Mouse (Mus musculus) thymus, postnatal 36 days (tissue): Measurements from ENCODE around the gene Flnc.

Experiments used
- DNase-seq, 2 experiments: peaks; one replicate each; pipeline ENCODE4 v3.0.0; 2022; ENCODE audit warnings: mixed read lengths in 2 of 2

The Flnc gene

GRCm38 (mm10) chr6:29494101-29494500 lies 61.0 kb downstream of the Flnc start:
- DNase-seq: no peak

- no peak for DNase-seq
Measured at GRCm38 (mm10) chr6:29496270-29496669, 63.2 kb downstream of the Flnc start.

GRCm38 (mm10) chr6:29497791-29498190 lies 64.7 kb downstream of the Flnc start:
- DNase-seq: no peak

- DNase-seq: no peak
Measured at GRCm38 (mm10) chr6:29500177-29500576, 67.1 kb downstream of the Flnc start.

GRCm38 (mm10) chr6:29500810-29501209 lies 67.8 kb downstream of the Flnc start:
- DNase-seq: no peak

GRCm38 (mm10) chr6:29501599-29501998 lies 68.5 kb downstream of the Flnc start:
- DNase-seq: no peak

- peak in 1 of 2 experiments; percentile 13 for DNase-seq
Measured at GRCm38 (mm10) chr6:29505493-29505892, 72.4 kb downstream of the Flnc start.

- no peak for DNase-seq
Measured at GRCm38 (mm10) chr6:29506834-29507233, 73.8 kb downstream of the Flnc start.

GRCm38 (mm10) chr6:29507447-29508309 lies 74.6 kb downstream of the Flnc start, which contains the start of gene Kcp:
Kcp (minus strand) TSS chr6:29507952.
- no peak for DNase-seq

GRCm38 (mm10) chr6:29509086-29509485 lies 76.0 kb downstream of the Flnc start:
- no peak for DNase-seq
